Mouse (Mus musculus): ENCODE data around the gene Prom2. TPM values are rescaled to one million over a fixed set of nuclear protein-coding genes. Genes with fewer than 3 reads are reported as not detected.

The Prom2 gene
- total RNA-seq (2023): not detected

GRCm38 (mm10) chr2:127541185-127541584 lies at the start of gene Prom2:
TSS of gene Prom2 (minus strand) at chr2:127541467.

GRCm38 (mm10) chr2:127586694-127587513 lies 45.6 kb upstream of the Prom2 start, which contains the start of the genes Zfp661 and Mrps5:
TSS of gene Zfp661 (minus strand) at chr2:127587094.
TSS of gene Mrps5 (plus strand) at chr2:127587222.

GRCm38 (mm10) chr2:127522006-127522441 lies 19.2 kb downstream of the Prom2 start, which contains the start of gene Kcnip3:
TSS of gene Kcnip3 (minus strand) at chr2:127522094.

Other genes starting within 250 kb of the Prom2 start
- gene Dusp2, start 205.3 kb downstream of the Prom2 start, total RNA-seq (2023): 100 to 1,000 TPM; 333 to 386 TPM
- gene Astl, start 202.8 kb downstream of the Prom2 start, total RNA-seq (2023): under 1 TPM; 0.64 to 0.79 TPM
- under 1 TPM; 0.13 to 0.21 TPM for gene Adra2b, start 178.3 kb downstream of the Prom2 start, total RNA-seq (2023)
- gene Gpat2, start 116.3 kb downstream of the Prom2 start, total RNA-seq (2023): under 1 TPM in 1 of 2 experiments, not detected in 1; 0.18 TPM
- 10 to 100 TPM in 1 of 2 experiments, 1 to 10 TPM in 1; 9.4 to 11.1 TPM for gene Fahd2a, start 96.9 kb downstream of the Prom2 start, total RNA-seq (2023)
- gene Kcnip3, start 19.4 kb downstream of the Prom2 start, total RNA-seq (2023): 1 to 10 TPM; 2.3 to 3.1 TPM
- 1 to 10 TPM; 2.5 to 2.9 TPM for gene Zfp661, start 45.6 kb upstream of the Prom2 start, total RNA-seq (2023)
- gene Mrps5, start 45.8 kb upstream of the Prom2 start, total RNA-seq (2023): 10 to 100 TPM; 48.4 to 57.7 TPM
- not detected for gene Mal, start 115.2 kb upstream of the Prom2 start, total RNA-seq (2023)
- not detected for gene Mall, start 188.5 kb upstream of the Prom2 start, total RNA-seq (2023)
- gene Nphp1, start 247.4 kb upstream of the Prom2 start, total RNA-seq (2023): 1 to 10 TPM in 1 of 2 experiments, under 1 TPM in 1; 0.79 to 1.3 TPM

Measured in monocyte, adult 59 days (primary cell).